Mouse (Mus musculus): ENCODE results near the gene Cox16. TPM values are rescaled to one million over a fixed set of nuclear protein-coding genes. Genes with fewer than 3 reads are reported as not detected.
"Not testable (repeated sequence)": the region's sequence is repeated elsewhere in the genome, so short reads cannot be mapped to it uniquely, and the experiment has no call there.

Gene Cox16
- total RNA-seq (2021): 10 to 100 TPM; 34.5 to 42.1 TPM
- long read RNA-seq, experiment 1, transcript Cox16-202 (4 exons, 668 nt): major isoform, 8 of 20 reads
- long read RNA-seq, experiment 1, partial matches to known transcripts: 0 of 20 reads
- long read RNA-seq, experiment 1, other reads (novel, unspliced or antisense): 8 of 20 reads
- long read RNA-seq, experiment 2, transcript Cox16-202 (4 exons, 668 nt): major isoform, 11 of 15 reads
- long read RNA-seq, experiment 2, partial matches to known transcripts: 0 of 15 reads
- long read RNA-seq, experiment 2, other reads (novel, unspliced or antisense): 1 of 15 reads

GRCm38 (mm10) chr12:81484727-81485191 lies at the start of gene Cox16:
Cox16 (minus strand) TSS chr12:81485127.
- H3K27ac ChIP-seq: peak within 1 kb of the TSS; percentile 98
- peak within 1 kb of the TSS; percentile 62 for H3K4me3 ChIP-seq
- DNase-seq (ENCODE audit: extremely low spot score in 1 of 2, low spot score in 2 of 2): peak; percentile 81 to 86
- intact Hi-C loops (cut with DNase I): loop anchor here (2.0 to 10.0 kb wide), 2 partner anchors 48 to 110 kb away; partner anchors contain the start of genes Gm20498, Med6 and Synj2bp
- no peak for TF ChIP-seq CTCF (IDR thresholded peaks at IDR 0.05)

GRCm38 (mm10) chr12:81533029-81533419 lies 48.1 kb upstream of the Cox16 start:
- intact Hi-C loops (cut with DNase I): loop anchor here (2.0 kb wide), 1 partner anchor 48 kb away; the partner anchor contains the start of gene Cox16
- H3K4me3 ChIP-seq: peak overlapping the region; percentile 77
- no peak for DNase-seq (ENCODE audit: extremely low spot score in 1 of 2, low spot score in 2 of 2)
- no peak for TF ChIP-seq CTCF (IDR thresholded peaks at IDR 0.05)
- peak overlapping the region; percentile 65 for H3K27ac ChIP-seq

GRCm38 (mm10) chr12:81532316-81533028 lies 47.5 kb upstream of the Cox16 start, which contains the start of the genes Gm20498 and Synj2bp:
Gm20498 (minus strand) TSS chr12:81532905.
Synj2bp (minus strand) TSS chr12:81532911.
- TF ChIP-seq CTCF (IDR thresholded peaks at IDR 0.05): no peak
- H3K27ac ChIP-seq: peak within 1 kb of the TSS; percentile 65
- DNase-seq (ENCODE audit: extremely low spot score in 1 of 2, low spot score in 2 of 2): peak; percentile 84 to 85
- H3K4me3 ChIP-seq: peak within 1 kb of the TSS; percentile 77
- intact Hi-C loops (cut with DNase I): loop anchor here (1.0 to 2.0 kb wide), 2 partner anchors 48 to 63 kb away; partner anchors contain the start of genes Cox16 and Med6

- H3K27ac ChIP-seq; DNase-seq (ENCODE audit: extremely low spot score in 1 of 2, low spot score in 2 of 2); intact Hi-C loops (cut with DNase I); H3K4me3 ChIP-seq: not testable (repeated sequence)
Observed at GRCm38 (mm10) chr12:81530587-81530986, 45.7 kb upstream of the Cox16 start.

- H3K4me3 ChIP-seq; H3K27ac ChIP-seq; DNase-seq (ENCODE audit: extremely low spot score in 1 of 2, low spot score in 2 of 2); intact Hi-C loops (cut with DNase I): not testable (repeated sequence)
Observed at GRCm38 (mm10) chr12:81496906-81497305, 12.0 kb upstream of the Cox16 start.

GRCm38 (mm10) chr12:81490491-81490890 lies 5.6 kb upstream of the Cox16 start:
- H3K27ac ChIP-seq: no peak overlapping the region
- TF ChIP-seq CTCF (IDR thresholded peaks at IDR 0.05): no peak
- no peak overlapping the region for H3K4me3 ChIP-seq
- intact Hi-C loops (cut with DNase I): no loop called here
- no peak for DNase-seq (ENCODE audit: extremely low spot score in 1 of 2, low spot score in 2 of 2)

GRCm38 (mm10) chr12:81485311-81485710 lies 384 bp upstream of the Cox16 start:
- peak overlapping the region; percentile 62 for H3K4me3 ChIP-seq
- peak overlapping the region; percentile 98 for H3K27ac ChIP-seq
- no peak for DNase-seq (ENCODE audit: extremely low spot score in 1 of 2, low spot score in 2 of 2)
- intact Hi-C loops (cut with DNase I): loop anchor here (2.0 to 10.0 kb wide), 2 partner anchors 47 to 109 kb away; partner anchors contain the start of genes Gm20498, Med6 and Synj2bp
- TF ChIP-seq CTCF (IDR thresholded peaks at IDR 0.05): no peak

GRCm38 (mm10) chr12:81484212-81484611 lies 715 bp downstream of the Cox16 start:
- intact Hi-C loops (cut with DNase I): loop anchor here (2.0 to 10.0 kb wide), 2 partner anchors 49 to 111 kb away; partner anchors contain the start of genes Gm20498, Med6 and Synj2bp
- DNase-seq (ENCODE audit: extremely low spot score in 1 of 2, low spot score in 2 of 2): no peak
- no peak for TF ChIP-seq CTCF (IDR thresholded peaks at IDR 0.05)
- peak overlapping the region; percentile 98 for H3K27ac ChIP-seq
- peak overlapping the region; percentile 62 for H3K4me3 ChIP-seq

- Histone ChIP-seq H3K4me3 (peak overlapping the region; percentile 62), H3K27ac (peak overlapping the region; percentile 98)
- DNase-seq (ENCODE audit: extremely low spot score in 1 of 2, low spot score in 2 of 2): no peak
- intact Hi-C loops (cut with DNase I): loop anchor here (2.0 to 10.0 kb wide), 2 partner anchors 49 to 111 kb away; partner anchors contain the start of genes Gm20498, Med6 and Synj2bp
- no peak for TF ChIP-seq CTCF (IDR thresholded peaks at IDR 0.05)
Observed at GRCm38 (mm10) chr12:81483656-81484055, 1.3 kb downstream of the Cox16 start.

- DNase-seq (ENCODE audit: extremely low spot score in 1 of 2, low spot score in 2 of 2); intact Hi-C loops (cut with DNase I); H3K4me3 ChIP-seq; H3K27ac ChIP-seq: not testable (repeated sequence)
Observed at GRCm38 (mm10) chr12:81459051-81459450, 25.9 kb downstream of the Cox16 start.

- intact Hi-C loops (cut with DNase I); H3K4me3 ChIP-seq; DNase-seq (ENCODE audit: extremely low spot score in 1 of 2, low spot score in 2 of 2); H3K27ac ChIP-seq: not testable (repeated sequence)
Observed at GRCm38 (mm10) chr12:81438985-81439384, 45.9 kb downstream of the Cox16 start.

GRCm38 (mm10) chr12:81434778-81435177 lies 50.1 kb downstream of the Cox16 start:
- H3K27ac ChIP-seq; intact Hi-C loops (cut with DNase I); H3K4me3 ChIP-seq; DNase-seq (ENCODE audit: extremely low spot score in 1 of 2, low spot score in 2 of 2): not testable (repeated sequence)

Data from left cerebral cortex, adult 2 months (tissue).